Mouse (Mus musculus) c-Kit-negative CD71-positive TER-119-positive erythroid progenitor cells, embryonic 14.5 days (primary cell): ENCODE results near the gene Lime1.

ENCODE experiments used
- DNase-seq: peaks from one replicate; pipeline ENCODE4 v3.0.0-alpha.2; 2013; ENCODE audit warnings: low read depth, low spot score

The Lime1 gene

GRCm38 (mm10) chr2:181391022-181391421 lies 11.1 kb downstream of the Lime1 start:
- DNase-seq, result no peak

- no peak for DNase-seq
Measured at GRCm38 (mm10) chr2:181391541-181391940, 11.7 kb downstream of the Lime1 start.

- DNase-seq, result peak; percentile 72
Measured at GRCm38 (mm10) chr2:181392600-181393213, 12.8 kb downstream of the Lime1 start.

- no peak for DNase-seq
Measured at GRCm38 (mm10) chr2:181394086-181394485, 14.2 kb downstream of the Lime1 start.

- no peak for DNase-seq
Measured at GRCm38 (mm10) chr2:181397207-181397761, 17.4 kb downstream of the Lime1 start.

GRCm38 (mm10) chr2:181401497-181401896 lies 21.6 kb downstream of the Lime1 start:
- DNase-seq, result no peak

GRCm38 (mm10) chr2:181403722-181404121 lies 23.8 kb downstream of the Lime1 start:
- DNase-seq, result no peak

GRCm38 (mm10) chr2:181409643-181410042 lies 29.8 kb downstream of the Lime1 start:
- no peak for DNase-seq

GRCm38 (mm10) chr2:181410760-181411473 lies 31.0 kb downstream of the Lime1 start:
- no peak for DNase-seq

- DNase-seq, result no peak
Measured at GRCm38 (mm10) chr2:181413141-181413540, 33.3 kb downstream of the Lime1 start.

GRCm38 (mm10) chr2:181415945-181416344 lies 36.1 kb downstream of the Lime1 start:
- no peak for DNase-seq

GRCm38 (mm10) chr2:181419359-181419758 lies 39.5 kb downstream of the Lime1 start:
- DNase-seq, result no peak

- DNase-seq, result peak; percentile 47
Measured at GRCm38 (mm10) chr2:181420426-181420825, 40.5 kb downstream of the Lime1 start.

GRCm38 (mm10) chr2:181420903-181421638 lies 41.2 kb downstream of the Lime1 start:
- peak; percentile 34 for DNase-seq

- DNase-seq, result no peak
Measured at GRCm38 (mm10) chr2:181423834-181424233, 44.0 kb downstream of the Lime1 start.
